Comparison of ENCODE assay signal across 8 mouse cellular contexts in the genomic region with DNA sequence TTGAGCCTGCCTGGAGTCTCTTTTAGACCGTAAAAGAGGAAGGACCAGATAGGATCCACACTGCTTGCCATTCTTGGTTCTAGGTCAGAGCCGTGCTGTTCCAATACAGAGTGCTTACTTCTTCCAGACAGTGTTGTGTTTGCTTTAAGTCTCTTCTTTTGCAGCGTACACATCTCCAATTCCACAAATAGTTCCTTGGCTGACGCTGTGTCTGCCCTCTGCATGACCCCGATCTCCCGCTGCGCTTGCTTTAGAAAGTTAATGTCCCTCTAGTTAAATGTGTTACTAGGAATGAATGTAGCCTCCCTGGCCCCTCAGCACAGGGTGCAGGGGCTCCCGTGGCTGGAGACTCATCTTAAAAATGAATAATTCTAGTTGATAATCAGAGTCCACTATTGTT.
DNase-seq lines count a peak whose midpoint lies in the region; ATAC-seq and TF ChIP-seq lines count a peak whose summit lies in the region.

No protein-coding gene starts in this region.

- no peak for DNase-seq in left cerebral cortex, adult 2 months (ENCODE audit: extremely low spot score in 1 of 2, low spot score in 2 of 2)
- no peak for DNase-seq in left cerebral cortex, postnatal 14 days (ENCODE audit: low spot score in 2 of 2)
- DNase-seq in embryonic facial prominence, embryonic 11.5 days (ENCODE audit: low spot score), result peak; percentile 54
- DNase-seq in kidney, adult 2 months, result peak; percentile 89
- no peak for DNase-seq in spleen, postnatal 36 days (ENCODE audit: low spot score in 2 of 2)
- no peak for DNase-seq in adrenal gland, adult (ENCODE audit: inconsistent age in 2 of 2, low spot score in 1 of 2)

- H3K36me3 ChIP-seq in embryonic facial prominence, embryonic 11.5 days (replicated peaks; ENCODE audit: control insufficient read depth, insufficient read depth, low read depth, low read length), result no peaks in the 10 kb centered on the region
- no peaks in the 10 kb centered on the region for H3K36me3 ChIP-seq in kidney, adult 2 months (ENCODE audit: control insufficient read depth, insufficient read depth, low read length)
- no peaks in the 10 kb centered on the region for H3K36me3 ChIP-seq in neural tube, embryonic 12.5 days

- peak overlapping the region; percentile 53; the same call in 1 of the 2 replicates for H3K27ac ChIP-seq in left cerebral cortex, adult 2 months
- no peak overlapping the region for H3K27ac ChIP-seq in embryonic facial prominence, embryonic 11.5 days (replicated peaks; ENCODE audit: low read depth, low read length)
- H3K27ac ChIP-seq in kidney, adult 2 months (ENCODE audit: insufficient read depth, low read depth, low read length), result peak overlapping the region; percentile 68
- H3K27ac ChIP-seq in neural tube, embryonic 12.5 days, result no peak overlapping the region

- H3K27me3 ChIP-seq in embryonic facial prominence, embryonic 11.5 days (ENCODE audit: control insufficient read depth, insufficient read depth, low read length), result no peaks in the 10 kb centered on the region
- no peaks in the 10 kb centered on the region for H3K27me3 ChIP-seq in kidney, adult 2 months (replicated peaks; ENCODE audit: control insufficient read depth, insufficient read depth, low read length)
- no peaks in the 10 kb centered on the region for H3K27me3 ChIP-seq in neural tube, embryonic 12.5 days (replicated peaks)

- no peaks in the 10 kb centered on the region for H3K9me3 ChIP-seq in embryonic facial prominence, embryonic 11.5 days (replicated peaks; ENCODE audit: control insufficient read depth, low read length)
- H3K9me3 ChIP-seq in neural tube, embryonic 12.5 days, result no peaks in the 10 kb centered on the region

- 0 out of 2 replicates have a peak, but pooled peaks have one; percentile 31 for ATAC-seq in embryonic facial prominence, embryonic 11.5 days (replicated peaks; ENCODE audit: insufficient number of reproducible peaks, low FRiP score, low TSS enrichment, low read depth)
- peak; percentile 89 for ATAC-seq in neural tube, embryonic 12.5 days (ENCODE audit: low FRiP score, low read depth)
- no peak for ATAC-seq in activated CD4-positive, CD25-positive, alpha-beta regulatory T cell, adult 4 months

- 13% methylated on average over 8 of the region's 8 CpGs for WGBS in embryonic facial prominence, embryonic 11.5 days
- 11% methylated on average over 8 of the region's 8 CpGs for WGBS in kidney, adult 2 months
- WGBS in neural tube, embryonic 12.5 days, result 5% methylated on average over 8 of the region's 8 CpGs

- H3K9ac ChIP-seq in embryonic facial prominence, embryonic 11.5 days (replicated peaks; ENCODE audit: low read length), result no peak overlapping the region
- H3K9ac ChIP-seq in neural tube, embryonic 12.5 days, result no peak overlapping the region

- no peaks in the 10 kb centered on the region for H3K4me1 ChIP-seq in embryonic facial prominence, embryonic 11.5 days (ENCODE audit: control insufficient read depth, insufficient read depth, low read length)
- H3K4me1 ChIP-seq in kidney, adult 2 months (ENCODE audit: control insufficient read depth, insufficient read depth, low read length), result peaks cover 9% of the 10 kb centered on the region; the same call in 1 of the 2 replicates
- H3K4me1 ChIP-seq in neural tube, embryonic 12.5 days, result peaks cover 20% of the 10 kb centered on the region

- no peak overlapping the region for H3K4me3 ChIP-seq in left cerebral cortex, adult 2 months
- H3K4me3 ChIP-seq in embryonic facial prominence, embryonic 11.5 days (ENCODE audit: low read depth, low read length), result no peak overlapping the region
- no peak overlapping the region for H3K4me3 ChIP-seq in kidney, adult 2 months (ENCODE audit: insufficient read depth, low read depth, low read length)
- H3K4me3 ChIP-seq in neural tube, embryonic 12.5 days, result no peak overlapping the region

- no peak for TF ChIP-seq CTCF in left cerebral cortex, adult 2 months (IDR thresholded peaks at IDR 0.05)
- no peak for TF ChIP-seq CTCF in kidney, adult 2 months (conservative IDR thresholded peaks at IDR 0.05; ENCODE audit: insufficient read depth, insufficient read length, low read depth, low read length)

- no peak for TF ChIP-seq POLR2A in kidney, adult 2 months (IDR thresholded peaks at IDR 0.05; ENCODE audit: low read depth, low read length)

- intact Hi-C loops in left cerebral cortex, adult 2 months (cut with DNase I), result no loop called here
- intact Hi-C loops in left cerebral cortex, postnatal 14 days (cut with DNase I), result no loop called here

- H3K4me2 ChIP-seq in embryonic facial prominence, embryonic 11.5 days (ENCODE audit: low read depth, low read length), result no peak overlapping the region
- peak overlapping the region; percentile 28; the same call in 1 of the 2 replicates for H3K4me2 ChIP-seq in neural tube, embryonic 12.5 days (replicated peaks)

Comparison
In these comparisons a context has a peak if more than half of its experiments do, and no peak if none do; other contexts are left out.
1. DNase-seq: peak in embryonic facial prominence, embryonic 11.5 days (single experiment) and kidney, adult 2 months (single experiment); none in left cerebral cortex, adult 2 months (0 of 2), left cerebral cortex, postnatal 14 days (0 of 2), spleen, postnatal 36 days (0 of 2) and adrenal gland, adult (0 of 2).
2. H3K27ac ChIP-seq: peak in left cerebral cortex, adult 2 months (single experiment) and kidney, adult 2 months (single experiment); none in embryonic facial prominence, embryonic 11.5 days (single experiment) and neural tube, embryonic 12.5 days (single experiment).